Mouse (Mus musculus) embryonic fibroblast, embryonic 13.5 days (primary cell): ENCODE measurements around the gene Rab37.

Source experiments
- CTCF ChIP-seq: IDR thresholded peaks from 2 replicates; pipeline ENCODE4 v1.5.1; 2011; ENCODE audit warnings: mild to moderate bottlenecking, control low read depth, low read length, moderate library complexity, borderline replicate concordance; ENCODE audit not compliant: insufficient read depth
- POLR2A ChIP-seq: IDR thresholded peaks from 2 replicates; pipeline ENCODE4 v1.6.1; 2011; ENCODE audit warnings: low read depth, mild to moderate bottlenecking, control low read depth, low read length, moderate library complexity

GRCm38 (mm10) chr11:115052991-115053390, 38.2 kb upstream of the Rab37 start:
- TF ChIP-seq POLR2A, result no peak
- no peak for TF ChIP-seq CTCF
